Mouse (Mus musculus) heart, embryonic 15.5 days (tissue): ENCODE measurements at regions not wholly inside any gene's neighbourhood (a gene's known extent, or its start where the extent isn't known, plus 50 kb on each side); places are given as distances from the start of the nearest gene placed in this dataset.
"Not testable (repeated sequence)": the region's sequence is repeated elsewhere in the genome, so short reads cannot be mapped to it uniquely, and the experiment has no call there.

Source experiments
- ATAC-seq: fragments of 200-750 bp; cut with Nextera tagmentation; replicated peaks from 2 replicates; pipeline ENCODE4 v1.8.0; 2017; ENCODE audit warnings: low read depth, moderate TSS enrichment; ENCODE audit not compliant: insufficient number of reproducible peaks, insufficient read depth, low FRiP score
- H3K27ac ChIP-seq: fragments of 300-500 bp; sonication (generic); 2 replicates; pipeline ENCODE4 v1.5.1; 2015; ENCODE audit warnings: mild to moderate bottlenecking, inconsistent platforms
- H3K27me3 ChIP-seq: fragments of 300-500 bp; sonication (generic); 2 replicates; pipeline ENCODE4 v1.6.1; 2015; ENCODE audit warnings: inconsistent platforms
- H3K36me3 ChIP-seq: fragments of 300-500 bp; sonication (generic); 2 replicates; pipeline ENCODE4 v1.6.1; 2015; ENCODE audit warnings: mild to moderate bottlenecking, inconsistent platforms
- H3K4me1 ChIP-seq: fragments of 300-500 bp; sonication (generic); replicated peaks from 2 replicates; pipeline ENCODE4 v1.6.1; 2015; ENCODE audit warnings: inconsistent platforms
- H3K4me2 ChIP-seq: fragments of 300-500 bp; sonication (generic); 2 replicates; pipeline ENCODE4 v1.6.1; 2015; ENCODE audit warnings: inconsistent platforms, mild to moderate bottlenecking, moderate library complexity
- H3K4me3 ChIP-seq: fragments of 300-500 bp; sonication (generic); 2 replicates; pipeline ENCODE4 v1.5.1; 2015; ENCODE audit warnings: mild to moderate bottlenecking, inconsistent platforms
- H3K9ac ChIP-seq: fragments of 300-500 bp; sonication (generic); 2 replicates; pipeline ENCODE4 v1.6.1; 2015; ENCODE audit warnings: mild to moderate bottlenecking, inconsistent platforms
- H3K9me3 ChIP-seq: fragments of 300-500 bp; sonication (generic); replicated peaks from 2 replicates; pipeline ENCODE4 v1.6.1; 2016; ENCODE audit warnings: inconsistent platforms
- WGBS: fragments of 180-500 bp; shearing (Covaris S2); methylation state at CpG from one replicate; pipeline ENCODE4 v1.1.7; 2015; ENCODE audit warnings: mixed read lengths; 5-methylcytosine and 5-hydroxymethylcytosine counted together

DNA sequence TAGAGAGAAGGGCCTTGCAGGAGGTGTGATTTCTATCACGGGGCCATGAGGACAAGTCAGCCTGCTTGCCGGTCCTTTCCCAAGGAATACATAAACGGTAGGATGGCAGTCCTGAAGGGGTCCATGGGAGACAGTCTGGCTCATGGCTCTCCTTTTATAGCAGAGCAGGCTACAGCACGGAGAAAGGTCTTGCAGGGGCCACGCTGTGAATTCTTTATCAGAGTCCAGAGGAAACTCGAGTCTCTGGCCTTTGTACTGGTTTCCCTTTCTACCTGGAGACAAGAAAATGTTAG is 1984.0 kb downstream of the 4930444P10Rik start:
- Histone ChIP-seq H3K36me3 (no peaks in the 10 kb centered on the region), H3K27ac (no peak overlapping the region), H3K9me3 (no peaks in the 10 kb centered on the region), H3K4me2 (no peak overlapping the region), H3K27me3 (no peaks in the 10 kb centered on the region), H3K9ac (no peak overlapping the region), H3K4me3 (no peak overlapping the region), H3K4me1 (no peaks in the 10 kb centered on the region)
- 24% methylated on average over 6 of the region's 6 CpGs for WGBS
- no peak for ATAC-seq

DNA sequence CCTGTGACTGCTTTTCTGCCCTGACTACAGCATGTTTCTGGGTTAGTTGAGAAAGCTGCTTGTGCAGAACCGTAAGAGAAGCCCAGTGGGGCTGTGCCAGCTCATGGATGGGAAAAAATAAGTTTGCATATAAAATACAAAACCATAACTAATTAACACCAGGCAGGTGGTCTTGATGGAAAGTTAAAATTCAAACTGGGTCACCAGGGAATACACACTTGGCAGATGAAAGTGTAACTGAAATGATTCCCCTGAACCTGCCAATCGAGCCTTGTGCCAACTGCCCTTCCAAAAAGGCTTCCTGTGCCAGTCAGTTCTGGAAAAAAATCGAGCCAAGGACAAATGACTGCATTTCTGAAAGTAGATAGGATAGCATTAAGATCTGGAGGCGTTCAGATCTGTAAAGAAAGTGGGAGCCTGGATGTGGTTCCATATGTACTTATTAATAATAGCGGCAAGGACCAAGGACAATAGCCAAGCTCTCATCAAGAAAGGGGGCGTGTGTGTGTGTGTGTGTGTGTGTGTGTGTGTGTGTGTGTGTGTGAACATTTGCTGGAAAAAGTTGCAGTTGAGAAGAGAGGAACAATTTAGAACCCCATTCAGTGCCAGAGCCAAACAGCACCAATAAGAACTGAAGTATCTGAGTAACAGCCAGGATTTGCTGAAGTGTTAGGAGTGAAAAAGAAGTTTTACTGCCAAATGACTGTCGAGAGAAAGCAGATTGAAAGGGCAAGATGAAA is 1984.5 kb downstream of the 4930444P10Rik start:
- no peak overlapping the region for H3K9ac ChIP-seq
- no peaks in the 10 kb centered on the region for H3K27me3 ChIP-seq
- no peak overlapping the region for H3K4me2 ChIP-seq
- no peaks in the 10 kb centered on the region for H3K9me3 ChIP-seq
- ATAC-seq: no peak
- H3K4me3 ChIP-seq: no peak overlapping the region
- no peaks in the 10 kb centered on the region for H3K36me3 ChIP-seq
- no peak overlapping the region for H3K27ac ChIP-seq
- WGBS: 65% methylated on average over 7 of the region's 7 CpGs
- no peaks in the 10 kb centered on the region for H3K4me1 ChIP-seq

DNA sequence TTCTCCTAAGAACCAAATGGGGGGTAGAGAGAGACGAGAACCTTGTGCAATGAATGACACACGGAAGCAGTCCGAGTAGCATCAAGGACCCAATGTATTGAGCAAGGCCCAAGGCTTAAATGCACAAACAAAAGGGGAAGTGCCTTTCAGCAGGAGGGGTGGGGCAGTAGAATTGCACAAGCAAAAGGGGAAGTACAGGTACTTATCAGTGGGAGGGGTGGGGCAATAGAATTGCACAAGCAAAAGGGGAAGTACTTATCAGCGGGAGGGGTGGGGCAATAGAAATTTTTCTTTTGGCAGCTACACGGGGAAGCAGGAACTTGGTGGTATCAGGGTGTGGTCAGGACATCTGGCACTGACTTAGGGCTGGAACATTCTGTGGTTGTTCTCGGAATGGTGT is 1987.6 kb downstream of the 4930444P10Rik start:
- not testable (repeated sequence) for H3K27me3 ChIP-seq, H3K9me3 ChIP-seq, H3K4me2 ChIP-seq, H3K9ac ChIP-seq, H3K4me1 ChIP-seq, H3K4me3 ChIP-seq, H3K36me3 ChIP-seq, ATAC-seq, H3K27ac ChIP-seq
- WGBS: 81% methylated on average over 6 of the region's 6 CpGs

DNA sequence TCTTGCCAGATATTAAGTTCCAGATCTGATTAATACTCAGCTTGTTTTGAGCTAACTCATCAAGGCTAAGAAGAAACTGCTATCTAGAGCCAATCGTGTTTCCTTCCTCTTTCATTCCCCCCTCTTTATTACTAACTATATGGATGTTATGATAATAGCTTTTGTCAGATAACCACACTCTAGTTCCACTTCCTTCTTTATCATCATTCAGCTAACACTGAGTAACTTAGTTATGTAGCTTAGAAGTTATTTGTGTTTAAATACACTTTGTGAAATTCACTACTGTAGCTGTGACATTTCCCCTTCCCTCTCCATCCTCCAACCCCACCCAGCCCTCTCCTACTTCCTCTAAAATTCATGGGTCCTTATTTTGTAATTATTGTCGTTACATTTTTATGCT is 1988.6 kb downstream of the 4930444P10Rik start:
- H3K9me3 ChIP-seq: 0 out of 2 replicates have a peak, but pooled peaks cover 3% of the 10 kb centered on the region
- no peaks in the 10 kb centered on the region for H3K4me1 ChIP-seq
- H3K27ac ChIP-seq: no peak overlapping the region
- no peak for ATAC-seq
- H3K9ac ChIP-seq: no peak overlapping the region
- peaks cover 4% of the 10 kb centered on the region; the same call in 1 of the 2 replicates for H3K27me3 ChIP-seq
- WGBS: 76% methylated on average over 2 of the region's 2 CpGs
- H3K4me2 ChIP-seq: no peak overlapping the region
- no peaks in the 10 kb centered on the region for H3K36me3 ChIP-seq
- no peak overlapping the region for H3K4me3 ChIP-seq

DNA sequence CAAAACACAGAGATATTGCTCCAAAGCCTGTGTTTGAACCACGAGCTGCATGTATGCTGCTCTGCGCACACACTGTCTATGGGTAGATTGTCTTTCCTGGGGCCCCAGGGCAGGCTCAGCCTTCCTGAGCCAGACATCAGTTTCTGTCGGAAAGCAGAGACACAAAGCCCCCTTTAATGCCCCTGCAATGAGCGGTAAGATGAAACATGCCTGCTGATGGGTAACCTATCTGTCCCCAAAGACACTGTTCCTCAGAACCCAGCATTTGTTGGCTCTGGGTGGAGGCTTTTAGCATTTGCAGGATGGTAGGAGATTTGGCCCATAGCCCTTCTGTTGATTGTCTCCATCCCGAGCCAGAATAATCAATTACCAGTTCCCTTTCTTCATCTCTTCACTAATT is 1994.1 kb downstream of the 4930444P10Rik start:
- Histone ChIP-seq H3K9ac (no peak overlapping the region), H3K4me1 (no peaks in the 10 kb centered on the region), H3K27ac (no peak overlapping the region), H3K9me3 (0 out of 2 replicates have a peak, but pooled peaks cover 3% of the 10 kb centered on the region), H3K27me3 (peaks cover 4% of the 10 kb centered on the region; the same call in 1 of the 2 replicates), H3K4me3 (no peak overlapping the region), H3K4me2 (no peak overlapping the region), H3K36me3 (no peaks in the 10 kb centered on the region)
- WGBS: 74% methylated on average over 5 of the region's 5 CpGs
- ATAC-seq: no peak

DNA sequence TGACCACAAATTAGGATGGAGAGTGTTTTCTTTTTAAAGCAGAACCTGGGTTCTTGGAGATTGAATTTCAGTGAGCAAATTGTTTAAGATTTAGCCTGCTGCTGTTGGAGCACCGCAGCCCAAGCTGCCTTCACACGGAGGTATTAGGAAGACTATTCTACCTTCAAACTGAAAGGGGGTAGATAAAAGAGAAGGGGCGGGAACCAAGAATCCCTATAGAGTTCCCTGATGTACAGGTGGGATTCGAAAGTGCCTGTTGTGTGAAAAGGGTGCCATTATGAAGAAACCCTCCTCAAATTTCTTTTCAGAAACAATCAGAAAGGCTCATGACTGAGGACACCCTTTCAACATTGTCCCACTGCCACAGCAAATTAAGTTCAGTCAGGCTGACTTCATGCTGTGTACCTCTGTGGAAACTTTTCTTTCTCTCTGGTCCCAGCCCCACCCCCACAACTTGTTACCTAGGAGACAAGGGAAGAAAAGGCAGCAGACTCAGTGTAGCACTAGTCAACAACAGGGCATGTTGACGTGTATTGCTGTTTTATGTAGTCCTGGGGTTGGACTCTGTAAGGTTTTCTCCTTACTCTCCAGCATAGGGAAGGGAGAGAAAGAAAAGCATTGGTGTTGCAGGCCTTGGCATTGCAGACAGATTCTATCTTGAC is 1995.4 kb downstream of the 4930444P10Rik start:
- H3K4me3 ChIP-seq: no peak overlapping the region
- H3K9ac ChIP-seq: no peak overlapping the region
- ATAC-seq: no peak
- H3K4me1 ChIP-seq: no peaks in the 10 kb centered on the region
- H3K9me3 ChIP-seq: no peaks in the 10 kb centered on the region
- H3K27me3 ChIP-seq: peaks cover 4% of the 10 kb centered on the region; the same call in 1 of the 2 replicates
- no peak overlapping the region for H3K27ac ChIP-seq
- H3K36me3 ChIP-seq: no peaks in the 10 kb centered on the region
- no peak overlapping the region for H3K4me2 ChIP-seq
- 48% methylated on average over 5 of the region's 5 CpGs for WGBS

DNA sequence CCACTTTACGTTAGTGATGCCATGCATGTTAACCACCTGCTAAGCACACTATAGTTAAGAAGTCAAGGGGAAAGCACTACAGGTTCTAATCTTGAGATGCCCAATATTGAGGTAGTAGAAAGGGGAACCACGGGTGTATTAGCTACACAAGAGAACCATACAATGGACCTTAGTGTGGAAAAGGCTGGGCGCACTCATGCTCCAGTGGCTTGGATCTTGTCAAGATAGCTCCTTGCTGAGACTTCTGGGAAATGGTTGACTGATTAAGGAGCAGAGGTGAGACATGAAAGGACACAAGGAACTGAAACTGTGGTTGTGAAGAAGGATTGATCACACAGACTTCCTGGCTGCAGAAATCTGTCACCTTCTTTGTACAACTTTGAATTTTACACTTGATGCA is 2028.3 kb downstream of the 4930444P10Rik start:
- no peak for ATAC-seq
- H3K9ac ChIP-seq: no peak overlapping the region
- no peaks in the 10 kb centered on the region for H3K9me3 ChIP-seq
- H3K4me2 ChIP-seq: no peak overlapping the region
- H3K4me3 ChIP-seq: no peak overlapping the region
- 87% methylated on average over 3 of the region's 3 CpGs for WGBS
- H3K36me3 ChIP-seq: no peaks in the 10 kb centered on the region
- H3K27ac ChIP-seq: no peak overlapping the region
- H3K4me1 ChIP-seq: no peaks in the 10 kb centered on the region
- no peaks in the 10 kb centered on the region for H3K27me3 ChIP-seq

DNA sequence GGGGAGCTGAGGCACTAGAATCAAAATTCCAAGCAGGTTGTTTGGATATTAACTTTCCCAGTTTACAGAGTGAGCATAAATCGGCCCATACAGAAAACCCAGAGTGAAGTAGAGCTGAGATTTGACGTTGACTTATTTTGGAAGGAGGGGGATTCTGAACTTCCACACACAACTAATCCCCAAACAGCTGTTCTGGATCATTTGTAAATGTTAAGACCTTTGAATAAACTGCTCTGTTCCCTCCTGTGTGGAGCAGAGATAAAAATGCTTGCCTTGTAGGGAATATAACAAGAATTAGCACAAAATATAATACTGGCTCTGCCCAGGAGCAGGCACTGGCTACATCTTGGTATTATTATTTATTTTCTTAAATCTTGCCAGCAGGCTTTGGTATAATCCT is 2057.0 kb downstream of the 4930444P10Rik start:
- no peak overlapping the region for H3K4me2 ChIP-seq
- no peak overlapping the region for H3K27ac ChIP-seq
- H3K4me1 ChIP-seq: no peaks in the 10 kb centered on the region
- no peaks in the 10 kb centered on the region for H3K36me3 ChIP-seq
- no peaks in the 10 kb centered on the region for H3K9me3 ChIP-seq
- H3K27me3 ChIP-seq: no peaks in the 10 kb centered on the region
- 40% methylated on average over 2 of the region's 2 CpGs for WGBS
- ATAC-seq: no peak
- H3K4me3 ChIP-seq: no peak overlapping the region
- H3K9ac ChIP-seq: no peak overlapping the region

DNA sequence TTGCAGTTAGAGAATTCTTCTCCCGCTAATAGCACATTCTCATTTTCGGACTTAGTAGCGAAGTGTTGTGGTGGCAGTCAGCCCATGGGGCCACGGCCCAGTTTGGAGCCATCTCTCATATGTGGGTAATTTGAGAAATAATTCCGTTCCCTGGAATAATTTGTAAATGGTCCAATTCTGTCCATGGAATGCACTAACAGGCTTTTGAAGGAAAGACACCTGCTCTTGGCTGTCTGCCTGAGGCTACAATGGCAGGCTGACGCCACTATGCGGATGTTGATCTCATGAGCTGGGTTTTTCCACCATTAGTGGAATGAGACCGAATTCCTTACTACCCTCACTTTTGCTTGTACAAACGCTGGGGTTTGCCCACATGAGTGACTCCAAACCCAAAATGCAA is 2081.6 kb downstream of the 4930444P10Rik start:
- no peak for ATAC-seq
- 69% methylated on average over 9 of the region's 9 CpGs for WGBS
- Histone ChIP-seq H3K9ac (no peak overlapping the region), H3K4me2 (no peak overlapping the region), H3K4me1 (no peaks in the 10 kb centered on the region), H3K27me3 (no peaks in the 10 kb centered on the region), H3K27ac (no peak overlapping the region), H3K9me3 (no peaks in the 10 kb centered on the region), H3K4me3 (no peak overlapping the region), H3K36me3 (no peaks in the 10 kb centered on the region)

DNA sequence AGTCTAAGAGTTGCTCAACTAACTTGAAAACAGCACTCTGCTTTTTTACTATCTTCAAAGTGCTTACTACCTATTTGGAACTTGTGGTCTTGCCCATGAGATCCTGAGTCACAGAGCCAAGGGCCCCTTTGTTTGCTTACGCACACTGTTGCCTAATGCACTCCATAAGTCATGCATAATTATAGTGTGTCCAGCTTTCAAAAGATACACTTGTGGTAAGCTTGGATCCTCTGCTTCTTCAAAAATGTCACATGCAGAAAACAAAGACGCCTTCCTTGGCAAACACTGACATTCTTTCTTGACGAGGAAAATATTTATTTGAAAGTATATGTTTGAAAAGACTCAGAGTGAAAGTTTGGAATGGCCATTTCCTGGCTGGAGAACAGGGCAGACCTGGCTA is 2082.3 kb downstream of the 4930444P10Rik start:
- no peak overlapping the region for H3K4me3 ChIP-seq
- H3K36me3 ChIP-seq: no peaks in the 10 kb centered on the region
- H3K9me3 ChIP-seq: no peaks in the 10 kb centered on the region
- no peaks in the 10 kb centered on the region for H3K27me3 ChIP-seq
- no peak overlapping the region for H3K9ac ChIP-seq
- WGBS: 75% methylated on average over 3 of the region's 3 CpGs
- no peak for ATAC-seq
- H3K27ac ChIP-seq: no peak overlapping the region
- H3K4me1 ChIP-seq: no peaks in the 10 kb centered on the region
- H3K4me2 ChIP-seq: no peak overlapping the region

DNA sequence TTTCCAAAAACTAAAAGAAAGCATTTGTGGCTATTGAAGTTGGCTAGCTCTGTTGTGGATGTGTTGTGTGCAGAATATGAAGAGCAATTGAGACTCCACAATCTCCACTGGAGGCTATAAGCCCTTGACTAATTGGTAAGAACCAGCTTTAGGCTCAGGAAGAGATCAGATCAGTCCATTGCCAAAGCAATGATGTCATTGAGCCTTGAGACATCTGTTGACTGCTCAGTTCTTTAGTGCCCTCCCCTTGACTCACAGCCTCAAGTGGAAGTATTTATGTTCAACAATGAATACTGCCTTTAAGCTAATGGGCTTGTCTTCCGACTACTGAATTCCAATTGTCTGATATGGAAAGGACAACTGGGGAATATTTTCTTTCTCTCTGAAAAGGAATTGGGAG is 2090.6 kb downstream of the 4930444P10Rik start:
- no peak overlapping the region for H3K9ac ChIP-seq
- no peaks in the 10 kb centered on the region for H3K4me1 ChIP-seq
- no peaks in the 10 kb centered on the region for H3K27me3 ChIP-seq
- H3K4me3 ChIP-seq: no peak overlapping the region
- no peak overlapping the region for H3K4me2 ChIP-seq
- no peaks in the 10 kb centered on the region for H3K36me3 ChIP-seq
- H3K9me3 ChIP-seq: no peaks in the 10 kb centered on the region
- no peak overlapping the region for H3K27ac ChIP-seq
- ATAC-seq: no peak
- WGBS: 56% methylated on average over 1 of the region's 1 CpGs

DNA sequence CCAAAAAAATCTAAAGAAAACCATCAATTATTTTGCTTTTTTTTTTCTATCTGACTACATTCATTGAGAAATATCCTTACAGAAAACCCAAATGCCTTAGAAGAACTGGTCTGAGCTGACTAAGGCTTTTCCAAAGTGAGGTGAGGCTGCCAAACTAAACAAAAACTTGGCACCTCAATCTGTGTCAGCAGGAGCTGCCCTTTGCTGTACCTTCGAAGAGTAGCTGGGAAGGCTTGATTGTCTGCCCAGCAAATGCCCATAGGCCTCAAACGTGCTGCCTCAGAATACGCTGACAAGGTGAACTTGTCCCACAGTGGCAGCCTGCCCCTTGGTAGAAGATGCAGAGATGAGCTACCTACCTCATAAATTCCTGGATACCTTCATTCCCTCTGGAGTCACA is 2091.7 kb downstream of the 4930444P10Rik start:
- H3K36me3 ChIP-seq: no peaks in the 10 kb centered on the region
- 34% methylated on average over 3 of the region's 3 CpGs for WGBS
- H3K4me3 ChIP-seq: no peak overlapping the region
- H3K4me2 ChIP-seq: no peak overlapping the region
- no peaks in the 10 kb centered on the region for H3K27me3 ChIP-seq
- ATAC-seq: no peak
- no peak overlapping the region for H3K9ac ChIP-seq
- no peaks in the 10 kb centered on the region for H3K4me1 ChIP-seq
- no peak overlapping the region for H3K27ac ChIP-seq
- H3K9me3 ChIP-seq: no peaks in the 10 kb centered on the region
